Mouse (Mus musculus): ENCODE measurements around the gene Nat8f3. TPM values are rescaled to one million over a fixed set of nuclear protein-coding genes. Genes with fewer than 3 reads are reported as not detected.
"Not testable (repeated sequence)": the region's sequence is repeated elsewhere in the genome, so short reads cannot be mapped to it uniquely, and the experiment has no call there.

The Nat8f3 gene
- polyA plus RNA-seq, 1 experiment from 2014 or later: 0.44 TPM

DNA sequence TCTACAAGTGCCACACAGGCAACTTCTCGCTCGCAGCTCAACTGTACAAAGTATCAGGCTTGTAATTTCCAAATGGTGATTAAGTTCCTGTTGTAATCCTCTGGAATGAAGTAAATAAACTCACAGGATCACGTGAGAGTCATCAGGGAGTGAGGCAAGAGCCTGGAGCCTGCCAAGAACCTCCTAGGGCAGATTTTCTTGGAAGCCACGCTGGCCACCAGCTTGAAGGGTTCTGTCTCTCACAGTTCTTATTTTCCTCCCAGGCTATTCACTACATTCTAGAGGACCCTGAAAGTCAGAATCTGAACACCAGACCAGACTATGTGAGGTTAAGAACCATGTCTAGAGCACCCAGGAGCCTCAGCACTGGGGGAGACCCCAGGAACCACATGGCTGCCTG is 63.6 kb downstream of the Nat8f3 start:
- H3K27me3 ChIP-seq; H3K27ac ChIP-seq; H3K4me1 ChIP-seq; H3K4me2 ChIP-seq (replicated peaks); H3K9ac ChIP-seq; ATAC-seq (ENCODE audit: low FRiP score); H3K36me3 ChIP-seq; H3K4me3 ChIP-seq; H3K9me3 ChIP-seq (replicated peaks): not testable (repeated sequence)
- 92% methylated on average over 2 of the region's 4 CpGs for WGBS

Small RNA genes within 50 kb of the gene (microRNA-seq; reads per million reads assigned to microRNA genes)
- not detected for gene Gm27317
- gene Mir6375: not detected

Other genes starting within 250 kb of the Nat8f3 start
- gene Alms1, start 178.2 kb downstream of the Nat8f3 start, polyA plus RNA-seq (2016; fragmentation: Nextera tagmentation; extraction: Ambion mirVana): 8.0 and 8.4 TPM in 2 replicates
- gene Nat8f7, start 52.5 kb downstream of the Nat8f3 start, polyA plus RNA-seq (2016; fragmentation: Nextera tagmentation; extraction: Ambion mirVana): not detected in 2 replicates
- not detected in 2 replicates for gene Nat8f6, start 55.2 kb upstream of the Nat8f3 start, polyA plus RNA-seq (2016; fragmentation: Nextera tagmentation; extraction: Ambion mirVana)
- gene Nat8f5, start 55.2 kb upstream of the Nat8f3 start, polyA plus RNA-seq (2016; fragmentation: Nextera tagmentation; extraction: Ambion mirVana): not detected in 2 replicates
- gene Nat8, start 66.3 kb upstream of the Nat8f3 start, polyA plus RNA-seq (2016; fragmentation: Nextera tagmentation; extraction: Ambion mirVana): not detected in 2 replicates
- gene Nat8f2, start 103.4 kb upstream of the Nat8f3 start, polyA plus RNA-seq (2016; fragmentation: Nextera tagmentation; extraction: Ambion mirVana): not detected in 2 replicates
- 5.3 and 6.0 TPM in 2 replicates for gene Nat8f4, start 139.1 kb upstream of the Nat8f3 start, polyA plus RNA-seq (2016; fragmentation: Nextera tagmentation; extraction: Ambion mirVana)
- 39.2 and 40.6 TPM in 2 replicates for gene Tprkb, start 146.1 kb upstream of the Nat8f3 start, polyA plus RNA-seq (2016; fragmentation: Nextera tagmentation; extraction: Ambion mirVana)
- 9.5 and 10.7 TPM in 2 replicates for gene Nat8f1, start 149.9 kb upstream of the Nat8f3 start, polyA plus RNA-seq (2016; fragmentation: Nextera tagmentation; extraction: Ambion mirVana)
- gene Dusp11, start 195.9 kb upstream of the Nat8f3 start, polyA plus RNA-seq (2016; fragmentation: Nextera tagmentation; extraction: Ambion mirVana): 54.4 and 60.4 TPM in 2 replicates

Measured in hindbrain, embryonic 12.5 days (tissue).